Comparison of ENCODE assay signal across 21 mouse cellular contexts in genomic region chr11:3495496-3495895, GRCm38 (mm10).
"Had no signal": no experiment of that assay in that cellular context is flagged by ENCODE, and none has a peak within 500 bp of the region (broad histone marks: within the 10 kb centered on the region; RNA-seq: fewer than 3 reads in every experiment).

No protein-coding gene starts in this region.

- H3K27me3 ChIP-seq: limb, embryonic 13.5 days; liver, embryonic 13.5 days; midbrain, embryonic 12.5 days; midbrain, embryonic 15.5 days; neural tube, embryonic 12.5 days; neural tube, embryonic 15.5 days; stomach, embryonic 15.5 days had no signal

- H3K9ac ChIP-seq: limb, embryonic 13.5 days; liver, embryonic 13.5 days; lung, embryonic 14.5 days; midbrain, embryonic 12.5 days; midbrain, embryonic 15.5 days; neural tube, embryonic 12.5 days; neural tube, embryonic 15.5 days; stomach, embryonic 15.5 days had no signal

- ATAC-seq: lung, postnatal 0 days; midbrain, embryonic 15.5 days had no signal

- DNase-seq: kidney, adult 18-20 months; kidney, adult 9 months; kidney, postnatal 14 days; liver; liver, embryonic 13.5 days; lung, embryonic 14.5 days; lung, postnatal 36 days; retina, postnatal 1 day; right cerebral cortex, postnatal 25 days; spleen, adult 18-20 months; thymus, adult 2 months; thymus, postnatal 14 days; thymus, postnatal 4 days had no signal

- H3K36me3 ChIP-seq: limb, embryonic 10.5 days; limb, embryonic 13.5 days; liver, embryonic 13.5 days; midbrain, embryonic 12.5 days; midbrain, embryonic 15.5 days; neural tube, embryonic 12.5 days; neural tube, embryonic 15.5 days; stomach, embryonic 15.5 days had no signal

- H3K9me3 ChIP-seq: limb, embryonic 10.5 days; limb, embryonic 13.5 days; liver, embryonic 13.5 days; midbrain, embryonic 12.5 days; midbrain, embryonic 15.5 days; neural tube, embryonic 12.5 days; neural tube, embryonic 15.5 days; stomach, embryonic 15.5 days had no signal

- H3K4me2 ChIP-seq: limb, embryonic 13.5 days; liver, embryonic 13.5 days; lung, embryonic 14.5 days; midbrain, embryonic 12.5 days; midbrain, embryonic 15.5 days; neural tube, embryonic 12.5 days; neural tube, embryonic 15.5 days; stomach, embryonic 15.5 days had no signal

- H3K4me3 ChIP-seq: limb, embryonic 10.5 days; limb, embryonic 13.5 days; liver, embryonic 13.5 days; midbrain, embryonic 12.5 days; midbrain, embryonic 15.5 days; neural tube, embryonic 12.5 days; neural tube, embryonic 15.5 days; stomach, embryonic 15.5 days had no signal

- H3K4me1 ChIP-seq: limb, embryonic 13.5 days; midbrain, embryonic 12.5 days; midbrain, embryonic 15.5 days; neural tube, embryonic 12.5 days; neural tube, embryonic 15.5 days; stomach, embryonic 15.5 days had no signal

- H3K27ac ChIP-seq: limb, embryonic 13.5 days; liver, embryonic 13.5 days; midbrain, embryonic 12.5 days; midbrain, embryonic 15.5 days; neural tube, embryonic 12.5 days; neural tube, embryonic 15.5 days; stomach, embryonic 15.5 days had no signal
